Mouse (Mus musculus) right cerebral cortex, postnatal 14 days (tissue): ENCODE data around the gene Pnpla1.
"Not testable (repeated sequence)": the region's sequence is repeated elsewhere in the genome, so short reads cannot be mapped to it uniquely, and the experiment has no call there.

Source experiments
- DNase-seq: peaks from one replicate; pipeline ENCODE4 v3.0.0; 2022

Gene Pnpla1

GRCm38 (mm10) chr17:28858205-28858604 lies at the start of gene Pnpla1:
Gene Pnpla1, plus strand, starts transcription at chr17:28858411.
- DNase-seq, result no peak

GRCm38 (mm10) chr17:28808714-28809113 lies 49.5 kb upstream of the Pnpla1 start:
- DNase-seq, result no peak

GRCm38 (mm10) chr17:28809175-28809831 lies 48.9 kb upstream of the Pnpla1 start:
- no peak for DNase-seq

GRCm38 (mm10) chr17:28812345-28812744 lies 45.9 kb upstream of the Pnpla1 start:
- DNase-seq, result no peak

GRCm38 (mm10) chr17:28814529-28815097 lies 43.6 kb upstream of the Pnpla1 start:
- no peak for DNase-seq

- DNase-seq, result no peak
Observed at GRCm38 (mm10) chr17:28815384-28816004, 42.7 kb upstream of the Pnpla1 start.

GRCm38 (mm10) chr17:28816326-28816725 lies 41.9 kb upstream of the Pnpla1 start:
- not testable (repeated sequence) for DNase-seq

GRCm38 (mm10) chr17:28816875-28817811 lies 41.1 kb upstream of the Pnpla1 start:
- no peak for DNase-seq

GRCm38 (mm10) chr17:28820189-28820588 lies 38.0 kb upstream of the Pnpla1 start:
- DNase-seq, result no peak

- DNase-seq, result no peak
Observed at GRCm38 (mm10) chr17:28823004-28823745, 35.0 kb upstream of the Pnpla1 start.

GRCm38 (mm10) chr17:28823749-28824148 lies 34.5 kb upstream of the Pnpla1 start:
- DNase-seq, result no peak

- no peak for DNase-seq
Observed at GRCm38 (mm10) chr17:28824896-28825295, 33.3 kb upstream of the Pnpla1 start.

- no peak for DNase-seq
Observed at GRCm38 (mm10) chr17:28825359-28826041, 32.7 kb upstream of the Pnpla1 start.

GRCm38 (mm10) chr17:28827665-28828231 lies 30.5 kb upstream of the Pnpla1 start:
- no peak for DNase-seq

- DNase-seq, result no peak
Observed at GRCm38 (mm10) chr17:28829120-28829519, 29.1 kb upstream of the Pnpla1 start.

- DNase-seq, result no peak
Observed at GRCm38 (mm10) chr17:28831065-28831464, 27.1 kb upstream of the Pnpla1 start.

GRCm38 (mm10) chr17:28832040-28832439 lies 26.2 kb upstream of the Pnpla1 start:
- no peak for DNase-seq

- DNase-seq, result no peak
Observed at GRCm38 (mm10) chr17:28832875-28833274, 25.3 kb upstream of the Pnpla1 start.

- DNase-seq, result no peak
Observed at GRCm38 (mm10) chr17:28834676-28835075, 23.5 kb upstream of the Pnpla1 start.

- no peak for DNase-seq
Observed at GRCm38 (mm10) chr17:28837840-28838239, 20.4 kb upstream of the Pnpla1 start.

- not testable (repeated sequence) for DNase-seq
Observed at GRCm38 (mm10) chr17:28841947-28842346, 16.3 kb upstream of the Pnpla1 start.
